ENCODE assay signal across 30 mouse cellular contexts in the genomic region with DNA sequence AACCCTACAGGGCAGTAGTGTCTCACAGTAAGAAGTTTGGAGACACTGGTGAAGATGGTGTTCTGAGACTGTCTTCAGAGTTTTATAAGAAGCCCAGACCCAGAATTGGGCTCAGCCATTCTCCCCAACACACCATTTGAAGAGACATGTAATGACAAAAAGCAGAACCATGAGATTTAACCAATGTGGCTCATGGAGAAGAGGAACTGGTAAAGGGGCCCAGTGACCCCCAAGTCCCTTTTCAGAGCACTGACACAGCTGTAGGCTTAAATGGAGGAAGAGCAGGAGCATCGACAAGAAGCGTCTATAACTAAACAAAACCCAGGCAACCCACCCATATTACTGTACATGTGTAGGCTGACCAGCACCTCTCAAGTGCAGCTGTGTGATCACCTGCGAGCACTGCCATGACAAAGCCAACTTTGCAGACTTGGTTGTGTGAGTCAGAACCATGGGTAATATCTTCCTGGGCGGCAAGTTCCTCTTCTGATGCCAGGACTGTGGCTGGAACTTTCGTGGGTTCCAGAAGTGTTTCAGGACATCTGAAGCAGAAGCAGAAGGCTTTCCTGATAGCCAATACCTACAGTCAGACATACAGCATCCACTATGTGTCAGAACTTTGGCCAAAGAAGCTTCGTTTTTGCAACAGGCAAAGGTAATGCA. TPM values are rescaled to one million over a fixed set of nuclear protein-coding genes. Genes with fewer than 3 reads are reported as not detected.
A peak's percentile ranks its signal among the peaks of the same experiment; 100 is the strongest.
DNase-seq lines count a peak whose midpoint lies in the region; ATAC-seq and TF ChIP-seq lines count a peak whose summit lies in the region.
"Had no signal": no experiment of that assay in that cellular context is flagged by ENCODE, and none has a peak within 500 bp of the region (broad histone marks: within the 10 kb centered on the region; RNA-seq: fewer than 3 reads in every experiment).

No protein-coding gene starts in this region.

- no peak overlapping the region for H3K9ac ChIP-seq in MEL (ENCODE audit: control insufficient read depth, low read depth, low read length, poor library complexity, severe bottlenecking)
- no peak overlapping the region for H3K9ac ChIP-seq in heart, embryonic 12.5 days
- H3K9ac ChIP-seq: embryonic facial prominence, embryonic 12.5 days; heart, embryonic 15.5 days; hindbrain, embryonic 12.5 days; intestine, embryonic 15.5 days; liver, embryonic 14.5 days; lung, embryonic 15.5 days; midbrain, embryonic 13.5 days had no signal

- H3K4me2 ChIP-seq in heart, embryonic 12.5 days = no peak overlapping the region
- H3K4me2 ChIP-seq: embryonic facial prominence, embryonic 12.5 days; heart, embryonic 15.5 days; hindbrain, embryonic 12.5 days; intestine, embryonic 15.5 days; lung, embryonic 15.5 days; midbrain, embryonic 13.5 days had no signal

- no peak overlapping the region for H3K4me3 ChIP-seq in MEL (ENCODE audit: control insufficient read depth in 1 of 2, insufficient read depth in 1 of 2, low read depth in 2 of 2, low read length in 2 of 2)
- H3K4me3 ChIP-seq in heart, embryonic 12.5 days = no peak overlapping the region
- H3K4me3 ChIP-seq: embryonic facial prominence, embryonic 12.5 days; heart, adult 2 months; heart, embryonic 15.5 days; hindbrain, embryonic 12.5 days; intestine, embryonic 15.5 days; lung, embryonic 15.5 days; midbrain, embryonic 13.5 days had no signal

- H3K27me3 ChIP-seq in MEL (ENCODE audit: control insufficient read depth in 1 of 2, insufficient read depth in 2 of 2, low read length in 2 of 2) = no peaks in the 10 kb centered on the region
- no peaks in the 10 kb centered on the region; the same call in 1 of the 2 replicates for H3K27me3 ChIP-seq in heart, embryonic 12.5 days (replicated peaks)
- H3K27me3 ChIP-seq: embryonic facial prominence, embryonic 12.5 days; hindbrain, embryonic 12.5 days; intestine, embryonic 15.5 days; lung, embryonic 15.5 days; midbrain, embryonic 13.5 days had no signal

- H3K4me1 ChIP-seq in MEL (ENCODE audit: control insufficient read depth in 1 of 2, insufficient read depth in 2 of 2, low read length in 2 of 2) = no peaks in the 10 kb centered on the region
- no peaks in the 10 kb centered on the region for H3K4me1 ChIP-seq in heart, embryonic 12.5 days (replicated peaks)
- H3K4me1 ChIP-seq: embryonic facial prominence, embryonic 12.5 days; hindbrain, embryonic 12.5 days; intestine, embryonic 15.5 days; midbrain, embryonic 13.5 days had no signal

- DNase-seq in A20 (ENCODE audit: low read depth, low spot score) = peak; percentile 46
- peak; percentile 34 for DNase-seq in MEL (ENCODE audit: low read depth, low spot score)
- DNase-seq in thymus, postnatal 36 days = no peak
- no peak for DNase-seq in cerebellum, postnatal 14 days
- DNase-seq: adrenal gland, adult 8-10 months; cerebellum, adult 8-10 months; cerebellum, postnatal 36 days; embryo, embryonic 11 days; gastrocnemius, postnatal 14 days; heart, adult 2 months; kidney, adult 8-10 months; kidney, postnatal 4 days; layer of hippocampus, postnatal 36 days; left cerebral cortex, postnatal 4 days; retina, postnatal 1 day; right cerebral cortex, postnatal 25 days; thymus, postnatal 14 days had no signal

- H3K79me2 ChIP-seq in MEL (ENCODE audit: control insufficient read depth, insufficient read depth, low read length, poor library complexity) = no peaks in the 10 kb centered on the region

- peak; percentile 71 for ATAC-seq in granulocyte monocyte progenitor cell, adult 5-6 weeks (replicated peaks; ENCODE audit: poor library complexity, severe bottlenecking)
- peak; percentile 60 for ATAC-seq in monocyte, adult 5-6 weeks (replicated peaks; ENCODE audit: insufficient number of reproducible peaks, low FRiP score, low TSS enrichment, poor library complexity, severe bottlenecking)
- ATAC-seq in heart, embryonic 12.5 days (ENCODE audit: insufficient number of reproducible peaks, low FRiP score) = no peak
- ATAC-seq: forebrain, embryonic 14.5 days; hindbrain, postnatal 0 days; intestine, embryonic 15.5 days; midbrain, embryonic 13.5 days had no signal

- no peaks in the 10 kb centered on the region for H3K9me3 ChIP-seq in MEL (replicated peaks; ENCODE audit: insufficient read depth, low read length)
- no peaks in the 10 kb centered on the region for H3K9me3 ChIP-seq in heart, embryonic 12.5 days (replicated peaks)
- H3K9me3 ChIP-seq: embryonic facial prominence, embryonic 12.5 days; heart, embryonic 15.5 days; hindbrain, embryonic 12.5 days; intestine, embryonic 15.5 days; lung, embryonic 15.5 days; midbrain, embryonic 13.5 days had no signal

- no peak overlapping the region for H3K27ac ChIP-seq in MEL (ENCODE audit: control insufficient read depth, low read depth, low read length)
- no peak overlapping the region for H3K27ac ChIP-seq in heart, embryonic 12.5 days (ENCODE audit: poor library complexity, severe bottlenecking)
- H3K27ac ChIP-seq: embryonic facial prominence, embryonic 12.5 days; heart, adult 2 months; heart, embryonic 15.5 days; hindbrain, embryonic 12.5 days; hindbrain, postnatal 0 days; intestine, embryonic 15.5 days; kidney, postnatal 0 days; liver, embryonic 14.5 days; lung, embryonic 15.5 days; midbrain, embryonic 13.5 days had no signal

- TF ChIP-seq RAD21 in MEL (IDR thresholded peaks at IDR 0.05; ENCODE audit: low read depth, low read length) = no peak

- WGBS in heart, embryonic 12.5 days = 79% methylated on average over 6 of the region's 6 CpGs

- TF ChIP-seq EP300 in MEL (IDR thresholded peaks at IDR 0.05; ENCODE audit: low read depth in 1 of 2, low read length in 2 of 2) = no peak

- H3K36me3 ChIP-seq in MEL (ENCODE audit: control insufficient read depth in 1 of 2, insufficient read depth in 2 of 2, low read length in 2 of 2) = peaks cover 0 to 2% of the 10 kb centered on the region in 2 experiments; a peak in 1 of 4 replicates
- H3K36me3 ChIP-seq in heart, embryonic 12.5 days = no peaks in the 10 kb centered on the region
- H3K36me3 ChIP-seq: embryonic facial prominence, embryonic 12.5 days; heart, embryonic 15.5 days; hindbrain, embryonic 12.5 days; intestine, embryonic 15.5 days; lung, embryonic 15.5 days; midbrain, embryonic 13.5 days had no signal

- TF ChIP-seq POLR2A in MEL (IDR thresholded peaks at IDR 0.05; ENCODE audit: control insufficient read depth in 1 of 2, insufficient read depth in 1 of 2, low read depth in 1 of 2, low read length in 2 of 2, poor library complexity in 1 of 2) = no peak

- TF ChIP-seq CTCF in MEL (IDR thresholded peaks at IDR 0.05 in 2 of 3, conservative IDR thresholded peaks at IDR 0.05 in 1 of 3; ENCODE audit: control insufficient read depth in 1 of 3, insufficient read depth in 1 of 3, low read depth in 2 of 3, low read length in 3 of 3, poor library complexity in 1 of 3, severe bottlenecking in 1 of 3) = no peak

TF ChIP-seq in MEL, 35 proteins besides CTCF, POLR2A, EP300 and RAD21:
- TF ChIP-seq MYB (IDR thresholded peaks at IDR 0.05; ENCODE audit: low read depth, low read length) (no peak), ZMIZ1 (IDR thresholded peaks at IDR 0.05; ENCODE audit: low read depth, low read length) (no peak), TAL1 (IDR thresholded peaks at IDR 0.05; ENCODE audit: low read length) (no peak), MAFK (IDR thresholded peaks at IDR 0.05; ENCODE audit: borderline replicate concordance, low read depth, low read length) (no peak), E2F4 (IDR thresholded peaks at IDR 0.05; ENCODE audit: borderline replicate concordance, low read depth, low read length) (no peak), POLR2AphosphoS5 (IDR thresholded peaks at IDR 0.05; ENCODE audit: borderline replicate concordance, low read depth, low read length) (no peak), KAT2A (conservative IDR thresholded peaks at IDR 0.05; ENCODE audit: low read depth, low read length) (no peak), UBTF (IDR thresholded peaks at IDR 0.05; ENCODE audit: borderline replicate concordance, insufficient read depth, low read depth, low read length) (no peak), BHLHE40 (IDR thresholded peaks at IDR 0.05; ENCODE audit: borderline replicate concordance, low read depth, low read length) (no peak), ZNF384 (IDR thresholded peaks at IDR 0.05; ENCODE audit: low read depth, low read length) (no peak), ETS1 (IDR thresholded peaks at IDR 0.05; ENCODE audit: low read depth, low read length) (no peak), CHD2 (IDR thresholded peaks at IDR 0.05; ENCODE audit: low read length) (no peak), GABPA (IDR thresholded peaks at IDR 0.05; ENCODE audit: low read depth, low read length) (no peak)

RNA-seq across cellular contexts. Expression of a gene that starts 42.2 kb away (rescaled TPM):
- total RNA-seq in MEL (2012; rRNA removed) = 2.6 and 3.9 TPM in 2 replicates
- 10 to 100 TPM in 1 of 2 experiments, not detected in 1; 20.0 TPM for polyA plus RNA-seq in MEL (2012; ENCODE audit: insufficient read depth in 1 of 2, insufficient read length in 2 of 2, low read depth in 1 of 2, low replicate concordance in 2 of 2, missing spikeins in 1 of 2)
- 20.8 and 21.8 TPM in 2 replicates for total RNA-seq in granulocyte monocyte progenitor cell, adult 5-6 weeks (2014; fragmentation: Nextera tagmentation)
- total RNA-seq in granulocyte monocyte progenitor cell, adult 5-6 weeks (2017) = 30.5 and 31.0 TPM in 2 replicates
- 1.8 to 7.6 TPM (median 4.1 TPM) in 3 replicates for total RNA-seq in monocyte, adult 5-6 weeks (2017)
- polyA plus RNA-seq in heart, embryonic 12.5 days (2016; fragmentation: Nextera tagmentation; extraction: Ambion mirVana) = 25.5 and 27.2 TPM in 2 replicates

Comparison
In these comparisons a context has a peak if more than half of its experiments do, and no peak if none do; other contexts are left out.
1. DNase-seq: peak in A20 (single experiment) and MEL (single experiment); none in thymus, postnatal 36 days (0 of 2) and cerebellum, postnatal 14 days (0 of 2).